Mouse (Mus musculus): ENCODE results near the gene 2200002D01Rik. TPM values are rescaled to one million over a fixed set of nuclear protein-coding genes. Genes with fewer than 3 reads are reported as not detected.

The 2200002D01Rik gene
- polyA plus RNA-seq, 1 experiment from 2014 or later, result 1.7 TPM

DNA sequence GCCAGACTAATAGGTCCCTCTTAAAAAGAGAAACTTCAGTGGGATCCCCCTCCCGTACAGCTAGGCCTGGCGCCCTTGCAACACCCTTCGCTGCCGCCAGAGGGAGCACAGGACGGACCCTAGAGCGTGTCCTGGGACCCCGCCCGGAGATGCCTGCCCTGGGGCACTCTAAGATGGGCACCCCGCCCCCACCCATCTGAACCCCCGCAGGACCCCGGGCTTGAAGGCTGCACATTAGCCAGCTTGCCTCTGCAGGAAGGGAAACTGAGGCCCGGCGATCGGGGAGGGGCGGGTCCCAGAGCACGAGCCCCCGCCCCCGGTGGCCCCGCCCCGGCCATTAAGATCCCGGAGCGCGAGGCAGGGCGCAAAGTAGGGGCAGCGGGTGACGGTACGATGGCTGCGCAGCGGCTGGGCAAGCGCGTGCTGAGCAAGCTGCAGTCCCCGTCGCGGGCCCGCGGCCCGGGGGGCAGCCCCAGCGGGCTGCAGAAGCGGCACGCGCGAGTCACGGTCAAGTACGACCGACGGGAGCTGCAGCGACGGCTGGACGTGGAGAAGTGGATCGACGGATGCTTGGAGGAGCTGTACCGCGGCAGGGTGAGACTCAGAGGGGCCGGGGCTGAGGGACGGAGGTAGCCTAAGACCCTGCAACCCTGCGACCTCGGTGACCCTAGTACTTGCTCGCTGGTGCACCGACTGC is 40.8 kb upstream of the 2200002D01Rik start, which contains the start of gene Ppp1r14a:
Gene Ppp1r14a, plus strand, starts transcription at position 367 of the 697 bp plus-strand sequence.
- under 1% methylated on average over 58 of the region's 59 CpGs for WGBS
- Histone ChIP-seq H3K4me1 (peaks cover 42% of the 10 kb centered on the region), H3K27ac (no peak within 1 kb of the TSS), H3K9me3 (no peaks in the 10 kb centered on the region), H3K27me3 (peaks cover 13% of the 10 kb centered on the region; the same call in 1 of the 2 replicates), H3K36me3 (no peaks in the 10 kb centered on the region), H3K9ac (peak within 1 kb of the TSS; percentile 67), H3K4me3 (peak within 1 kb of the TSS; percentile 63), H3K4me2 (replicated peaks) (peak within 1 kb of the TSS; percentile 87)
- ATAC-seq (ENCODE audit: low FRiP score, low read depth), result peak; percentile 55

DNA sequence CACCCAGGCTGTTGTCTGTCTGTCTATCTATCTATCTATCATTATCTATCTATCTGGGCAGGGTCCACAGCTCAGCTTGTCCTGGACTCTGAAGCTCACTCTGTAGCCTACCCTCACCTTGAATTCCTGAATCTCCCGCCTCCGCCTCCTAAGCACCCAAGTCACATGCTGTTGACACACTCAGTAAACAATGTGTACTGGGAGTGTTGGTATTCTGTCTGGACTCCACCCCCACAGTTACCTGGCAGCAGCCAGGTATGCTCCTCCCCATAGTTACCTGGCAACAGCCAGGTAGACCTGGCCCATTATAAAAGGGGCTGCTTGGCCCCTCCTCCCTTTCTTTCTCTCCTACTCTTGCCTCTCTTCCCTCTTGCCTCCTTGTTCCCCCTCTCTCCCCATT is 39.8 kb upstream of the 2200002D01Rik start:
- H3K9ac ChIP-seq, result no peak overlapping the region
- no peak overlapping the region for H3K4me2 ChIP-seq (replicated peaks)
- H3K27me3 ChIP-seq, result peaks cover 13% of the 10 kb centered on the region; the same call in 1 of the 2 replicates
- WGBS, result 95% methylated on average over 2 of the region's 2 CpGs
- H3K4me1 ChIP-seq, result peaks cover 37% of the 10 kb centered on the region
- H3K9me3 ChIP-seq, result no peaks in the 10 kb centered on the region
- H3K4me3 ChIP-seq, result no peak overlapping the region
- no peaks in the 10 kb centered on the region for H3K36me3 ChIP-seq
- no peak for ATAC-seq (ENCODE audit: low FRiP score, low read depth)
- H3K27ac ChIP-seq, result no peak overlapping the region

DNA sequence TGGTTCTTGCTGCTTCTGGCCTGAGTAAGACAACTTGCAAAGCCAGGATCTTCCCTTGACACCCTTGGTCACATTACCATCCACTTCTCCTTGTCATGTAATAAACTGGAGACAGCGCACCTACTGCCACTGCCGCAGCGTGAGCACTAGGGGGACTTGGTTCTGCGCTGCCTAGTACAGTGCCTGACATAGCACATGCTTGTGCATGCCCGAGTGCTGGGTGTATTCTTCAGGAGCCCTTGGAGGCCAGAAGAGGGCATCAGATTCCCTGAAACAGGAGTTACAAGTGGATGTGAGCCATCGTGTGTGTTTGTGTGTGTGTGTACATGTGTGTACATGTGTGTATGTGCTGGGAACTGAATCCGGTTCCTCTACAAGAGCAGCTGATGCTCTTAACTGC is 39.2 kb upstream of the 2200002D01Rik start:
- Histone ChIP-seq H3K4me2 (replicated peaks) (no peak overlapping the region), H3K4me3 (no peak overlapping the region), H3K9me3 (no peaks in the 10 kb centered on the region), H3K36me3 (no peaks in the 10 kb centered on the region), H3K27me3 (peaks cover 17% of the 10 kb centered on the region), H3K27ac (no peak overlapping the region), H3K9ac (no peak overlapping the region), H3K4me1 (peaks cover 31% of the 10 kb centered on the region)
- no peak for ATAC-seq (ENCODE audit: low FRiP score, low read depth)
- 88% methylated on average over 7 of the region's 7 CpGs for WGBS

DNA sequence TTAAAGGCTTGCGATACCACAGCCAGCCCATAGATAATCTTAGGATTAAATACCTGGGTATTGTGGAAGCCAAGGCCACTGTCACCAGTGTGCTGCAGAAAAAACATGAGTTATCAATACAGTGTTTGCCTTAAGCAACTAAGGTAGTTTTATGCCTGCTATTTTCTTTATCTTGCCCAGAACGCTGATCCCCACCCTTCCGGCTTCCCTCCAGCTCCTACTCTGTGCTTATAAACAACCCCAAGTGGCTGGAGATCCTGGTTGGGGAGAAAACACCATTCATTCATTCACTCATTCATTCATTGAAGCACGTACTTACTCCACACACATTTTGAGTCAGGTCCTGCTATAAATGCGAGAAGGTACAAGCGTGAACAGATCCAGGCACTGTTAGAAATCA is 36.3 kb upstream of the 2200002D01Rik start:
- Histone ChIP-seq H3K4me1 (peaks cover 29% of the 10 kb centered on the region), H3K36me3 (no peaks in the 10 kb centered on the region), H3K4me2 (replicated peaks) (no peak overlapping the region), H3K27me3 (peaks cover 41% of the 10 kb centered on the region), H3K27ac (no peak overlapping the region), H3K9ac (no peak overlapping the region), H3K4me3 (no peak overlapping the region), H3K9me3 (no peaks in the 10 kb centered on the region)
- ATAC-seq (ENCODE audit: low FRiP score, low read depth), result no peak
- WGBS, result 93% methylated on average over 6 of the region's 6 CpGs

DNA sequence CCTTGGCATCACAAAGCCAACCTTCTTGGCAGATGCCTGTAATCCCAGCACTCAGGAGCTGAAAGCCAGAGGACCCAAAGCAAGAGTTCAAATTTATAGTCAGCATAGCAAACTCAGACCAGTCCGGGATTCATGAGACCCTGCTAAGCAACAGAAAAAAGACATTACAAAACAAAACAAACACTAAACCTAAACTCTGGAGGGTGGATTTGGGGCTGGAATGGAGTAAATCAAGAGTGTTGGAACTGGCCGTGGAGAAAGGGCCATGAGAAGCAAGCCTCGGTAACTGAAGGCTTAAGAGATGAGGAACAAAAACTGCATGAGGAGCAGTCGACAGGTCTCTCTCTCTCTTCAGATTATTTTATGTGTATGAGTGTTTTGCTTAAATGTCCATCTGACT is 35.6 kb upstream of the 2200002D01Rik start:
- Histone ChIP-seq H3K27me3 (peaks cover 36% of the 10 kb centered on the region), H3K4me3 (no peak overlapping the region), H3K9me3 (no peaks in the 10 kb centered on the region), H3K4me2 (replicated peaks) (no peak overlapping the region), H3K27ac (no peak overlapping the region), H3K9ac (no peak overlapping the region), H3K4me1 (peaks cover 23% of the 10 kb centered on the region), H3K36me3 (no peaks in the 10 kb centered on the region)
- 73% methylated on average over 4 of the region's 4 CpGs for WGBS
- no peak for ATAC-seq (ENCODE audit: low FRiP score, low read depth)

DNA sequence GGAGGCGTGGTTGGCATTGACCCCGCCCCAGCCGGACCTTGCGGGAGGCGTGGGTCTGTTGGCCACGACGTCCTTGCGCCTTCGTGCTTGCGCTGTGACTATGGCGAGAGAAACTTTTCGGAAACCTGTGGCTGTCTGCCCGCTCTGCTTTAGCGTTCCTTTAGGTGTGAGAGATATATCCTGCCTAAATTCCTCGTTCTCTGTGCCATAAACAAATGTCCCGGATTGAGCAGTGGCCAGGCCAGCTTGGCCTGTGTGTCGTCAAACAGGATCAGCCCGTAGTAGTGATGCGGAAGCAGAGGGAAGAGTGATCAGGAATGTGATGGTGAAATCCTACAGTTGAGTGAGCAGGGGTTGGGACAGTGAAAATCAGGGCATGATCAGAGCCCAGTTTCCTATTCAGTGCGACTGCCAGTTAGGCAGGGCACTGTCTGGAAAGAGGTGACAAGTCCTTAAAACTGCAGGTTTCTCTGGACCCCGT is 33.8 kb upstream of the 2200002D01Rik start:
- Histone ChIP-seq H3K4me3 (peak overlapping the region; percentile 70), H3K4me1 (peaks cover 22% of the 10 kb centered on the region), H3K27me3 (peaks cover 36% of the 10 kb centered on the region), H3K9ac (peak overlapping the region; percentile 74), H3K27ac (no peak overlapping the region), H3K9me3 (no peaks in the 10 kb centered on the region), H3K4me2 (replicated peaks) (peak overlapping the region; percentile 98), H3K36me3 (no peaks in the 10 kb centered on the region)
- no peak; the same call in 1 of the 2 replicates for ATAC-seq (ENCODE audit: low FRiP score, low read depth)
- WGBS, result 7% methylated on average over 21 of the region's 21 CpGs

DNA sequence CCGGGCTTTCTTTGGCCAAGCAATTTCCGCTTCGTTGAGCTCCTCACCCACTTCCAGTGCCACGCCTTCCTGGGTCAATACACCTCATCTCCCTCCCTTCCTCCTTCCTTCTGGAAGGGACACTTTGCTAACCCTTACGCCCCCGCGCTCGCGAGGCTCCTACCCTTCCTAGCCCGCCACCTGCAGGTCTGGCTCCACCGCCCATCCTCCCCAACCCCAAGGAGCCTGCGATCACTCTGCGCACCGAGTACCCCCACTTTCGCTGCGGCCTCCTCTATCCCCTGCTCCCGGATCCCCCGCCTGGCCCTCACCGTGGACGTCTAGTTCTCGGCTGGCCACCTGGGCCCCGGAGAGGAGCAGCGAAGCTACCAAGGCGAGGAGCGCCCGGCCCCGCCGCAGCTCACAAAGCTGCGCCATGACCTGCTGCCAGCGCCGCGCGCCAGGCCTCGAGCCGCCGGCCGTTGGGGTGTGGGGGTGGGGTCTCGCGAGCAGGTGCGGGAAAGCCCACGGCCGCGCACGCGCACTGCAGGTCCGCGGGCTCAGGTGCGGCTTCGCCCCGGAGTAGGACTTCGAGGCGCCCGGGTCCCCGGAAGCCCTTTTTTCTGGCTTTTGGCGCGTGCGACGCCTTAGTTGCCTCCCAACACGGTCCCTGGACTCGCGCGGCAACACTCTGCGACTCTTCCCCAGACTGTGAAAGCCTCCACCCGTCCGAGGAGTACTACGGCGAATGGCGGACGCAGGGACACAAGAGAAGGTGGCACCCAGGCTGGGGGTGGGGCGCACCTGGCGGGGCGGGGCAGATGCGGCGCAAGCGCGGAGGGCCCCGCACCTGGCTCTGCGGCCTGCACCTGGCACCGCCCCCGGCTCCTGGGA is 33.2 kb upstream of the 2200002D01Rik start, which contains the start of gene Spint2:
Gene Spint2, minus strand, starts transcription at position 712 of the 873 bp plus-strand sequence.
- H3K4me2 ChIP-seq (replicated peaks), result peak within 1 kb of the TSS; percentile 98
- peaks cover 36% of the 10 kb centered on the region for H3K27me3 ChIP-seq
- no peaks in the 10 kb centered on the region for H3K9me3 ChIP-seq
- peak within 1 kb of the TSS; percentile 74 for H3K9ac ChIP-seq
- ATAC-seq (ENCODE audit: low FRiP score, low read depth), result peak; percentile 70; the same call in 1 of the 2 replicates
- no peaks in the 10 kb centered on the region for H3K36me3 ChIP-seq
- H3K4me1 ChIP-seq, result peaks cover 29% of the 10 kb centered on the region
- WGBS, result under 1% methylated on average over 76 of the region's 80 CpGs
- H3K4me3 ChIP-seq, result peak within 1 kb of the TSS; percentile 70
- no peak within 1 kb of the TSS; the same call in 1 of the 2 replicates for H3K27ac ChIP-seq

DNA sequence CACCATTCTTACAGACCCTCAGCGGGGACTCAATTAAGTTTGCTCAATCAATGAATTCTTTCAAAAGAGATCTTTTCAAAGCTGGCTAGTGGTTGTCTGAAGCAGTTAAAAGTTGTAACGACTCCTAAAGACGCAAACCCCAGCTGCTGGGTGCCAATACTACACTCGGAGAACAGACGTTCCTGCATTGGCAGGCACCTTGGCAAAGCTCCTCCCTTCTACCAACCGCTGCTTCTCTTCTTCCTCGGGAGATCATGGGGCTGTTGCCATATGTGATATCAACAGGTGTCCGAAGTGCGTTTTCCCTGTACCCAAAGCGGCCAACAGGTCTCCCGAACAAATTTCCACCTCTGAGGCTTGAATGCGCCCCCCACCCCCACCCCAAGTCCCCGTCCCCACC is 32.5 kb upstream of the 2200002D01Rik start:
- 10% methylated on average over 13 of the region's 13 CpGs for WGBS
- Histone ChIP-seq H3K27me3 (peaks cover 36% of the 10 kb centered on the region), H3K9ac (peak overlapping the region; percentile 74), H3K4me3 (peak overlapping the region; percentile 70), H3K36me3 (no peaks in the 10 kb centered on the region), H3K4me2 (replicated peaks) (peak overlapping the region; percentile 98), H3K9me3 (no peaks in the 10 kb centered on the region), H3K27ac (no peak overlapping the region), H3K4me1 (peaks cover 35% of the 10 kb centered on the region)
- ATAC-seq (ENCODE audit: low FRiP score, low read depth), result no peak

DNA sequence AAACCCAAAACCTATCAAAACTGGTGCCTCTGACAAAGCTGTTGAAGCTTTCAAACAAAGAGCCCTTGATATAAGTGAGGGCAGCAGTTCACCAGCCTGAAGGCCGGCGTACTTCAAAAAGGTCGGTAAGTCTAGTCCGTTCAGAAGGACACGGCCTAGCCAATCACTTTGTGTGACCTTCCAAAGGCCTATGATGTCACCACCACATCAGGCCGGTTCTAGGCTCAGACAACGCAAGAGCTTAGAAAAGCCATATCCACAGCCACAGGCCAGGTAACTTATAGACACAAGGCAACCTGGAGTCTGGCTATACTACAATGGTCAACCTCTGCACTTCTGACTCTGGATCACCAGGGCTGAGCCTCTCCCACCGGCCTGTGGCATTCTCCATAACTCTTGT is 31.7 kb upstream of the 2200002D01Rik start:
- Histone ChIP-seq H3K27ac (no peak overlapping the region), H3K27me3 (peaks cover 35% of the 10 kb centered on the region), H3K4me3 (peak overlapping the region; percentile 70; the same call in 1 of the 2 replicates), H3K4me1 (peaks cover 35% of the 10 kb centered on the region), H3K9me3 (no peaks in the 10 kb centered on the region), H3K4me2 (replicated peaks) (peak overlapping the region; percentile 98), H3K9ac (no peak overlapping the region), H3K36me3 (no peaks in the 10 kb centered on the region)
- no peak for ATAC-seq (ENCODE audit: low FRiP score, low read depth)
- 68% methylated on average over 8 of the region's 8 CpGs for WGBS

DNA sequence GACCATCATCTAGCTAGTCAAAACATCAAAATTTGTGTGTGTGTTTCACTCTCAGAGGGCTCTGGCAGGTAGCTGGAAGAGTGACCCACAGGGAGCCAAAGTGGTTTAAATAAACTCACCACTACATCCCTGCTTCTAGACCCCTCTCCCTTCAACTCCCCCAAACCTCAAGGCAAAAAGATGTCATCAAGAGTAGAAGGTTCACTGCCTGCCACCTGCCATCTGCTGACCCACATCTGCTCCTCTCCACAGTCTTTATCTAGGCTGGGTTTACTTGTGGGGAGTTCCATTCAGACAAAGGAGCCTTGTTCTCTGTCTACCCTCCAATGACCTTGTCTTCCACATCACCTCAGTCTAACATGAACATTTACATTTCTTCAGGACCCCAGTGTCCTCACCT is 31.0 kb upstream of the 2200002D01Rik start:
- no peak for ATAC-seq (ENCODE audit: low FRiP score, low read depth)

DNA sequence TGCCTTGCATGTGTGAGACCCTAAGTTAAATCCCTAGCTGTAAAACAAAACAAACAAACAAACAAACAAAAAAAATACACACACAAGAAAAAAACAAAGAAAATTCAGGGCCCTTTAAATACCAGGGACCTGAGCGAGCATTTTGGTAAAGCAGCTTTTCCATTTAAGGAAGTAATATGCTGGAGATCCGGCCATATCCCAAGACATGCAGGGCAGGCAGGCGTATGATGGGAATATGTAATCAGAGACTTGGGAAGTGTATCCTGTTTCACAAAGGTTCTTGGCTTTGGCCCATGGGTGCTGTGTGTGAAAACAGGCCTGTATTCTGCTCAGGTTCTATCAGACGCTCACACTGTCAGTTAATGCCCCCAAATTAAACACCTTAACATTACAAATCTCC is 29.2 kb upstream of the 2200002D01Rik start:
- H3K36me3 ChIP-seq, result no peaks in the 10 kb centered on the region
- H3K9ac ChIP-seq, result no peak overlapping the region
- peaks cover 26% of the 10 kb centered on the region for H3K27me3 ChIP-seq
- no peaks in the 10 kb centered on the region for H3K9me3 ChIP-seq
- 0 out of 2 replicates have a peak overlapping the region, but pooled peaks have one; percentile 28 for H3K27ac ChIP-seq
- peaks cover 46% of the 10 kb centered on the region for H3K4me1 ChIP-seq
- no peak overlapping the region for H3K4me2 ChIP-seq (replicated peaks)
- no peak overlapping the region for H3K4me3 ChIP-seq
- WGBS, result 80% methylated on average over 4 of the region's 4 CpGs
- ATAC-seq (ENCODE audit: low FRiP score, low read depth), result no peak

More for the DNA sequence above, 31.0 kb upstream of the 2200002D01Rik start:
- Histone ChIP-seq H3K27ac (no peak overlapping the region), H3K27me3 (peaks cover 30% of the 10 kb centered on the region), H3K9ac (no peak overlapping the region), H3K4me1 (peaks cover 37% of the 10 kb centered on the region), H3K4me2 (replicated peaks) (no peak overlapping the region), H3K9me3 (no peaks in the 10 kb centered on the region), H3K36me3 (no peaks in the 10 kb centered on the region), H3K4me3 (no peak overlapping the region)

DNA sequence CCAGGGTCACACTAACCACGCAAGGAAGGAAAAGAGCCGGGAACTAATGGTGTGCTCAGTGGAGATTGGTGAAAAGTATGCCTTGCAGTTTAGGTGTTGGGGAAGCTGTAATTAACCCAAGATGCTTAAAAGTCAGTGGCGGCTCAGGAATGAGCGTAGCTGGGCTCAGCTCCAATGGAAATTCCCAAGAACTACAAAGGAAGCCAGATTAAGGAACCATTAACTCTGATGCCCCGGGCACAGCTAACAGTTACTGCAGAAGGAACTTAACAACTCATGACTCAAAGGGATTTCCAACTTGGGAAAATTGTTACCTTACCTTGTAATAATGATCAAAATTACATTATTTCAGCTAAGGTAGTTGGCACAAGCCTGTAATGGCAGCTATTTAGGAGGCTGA is 28.4 kb upstream of the 2200002D01Rik start:
- Histone ChIP-seq H3K4me1 (peaks cover 47% of the 10 kb centered on the region), H3K9ac (no peak overlapping the region), H3K27me3 (peaks cover 18% of the 10 kb centered on the region), H3K27ac (peak overlapping the region; percentile 63; the same call in 1 of the 2 replicates), H3K4me3 (no peak overlapping the region), H3K36me3 (no peaks in the 10 kb centered on the region), H3K9me3 (no peaks in the 10 kb centered on the region), H3K4me2 (replicated peaks) (no peak overlapping the region)
- ATAC-seq (ENCODE audit: low FRiP score, low read depth), result peak; percentile 44; the same call in 1 of the 2 replicates
- WGBS, result 23% methylated on average over 5 of the region's 5 CpGs
